8 mouse cellular contexts compared by ENCODE assay signal in the genomic region with DNA sequence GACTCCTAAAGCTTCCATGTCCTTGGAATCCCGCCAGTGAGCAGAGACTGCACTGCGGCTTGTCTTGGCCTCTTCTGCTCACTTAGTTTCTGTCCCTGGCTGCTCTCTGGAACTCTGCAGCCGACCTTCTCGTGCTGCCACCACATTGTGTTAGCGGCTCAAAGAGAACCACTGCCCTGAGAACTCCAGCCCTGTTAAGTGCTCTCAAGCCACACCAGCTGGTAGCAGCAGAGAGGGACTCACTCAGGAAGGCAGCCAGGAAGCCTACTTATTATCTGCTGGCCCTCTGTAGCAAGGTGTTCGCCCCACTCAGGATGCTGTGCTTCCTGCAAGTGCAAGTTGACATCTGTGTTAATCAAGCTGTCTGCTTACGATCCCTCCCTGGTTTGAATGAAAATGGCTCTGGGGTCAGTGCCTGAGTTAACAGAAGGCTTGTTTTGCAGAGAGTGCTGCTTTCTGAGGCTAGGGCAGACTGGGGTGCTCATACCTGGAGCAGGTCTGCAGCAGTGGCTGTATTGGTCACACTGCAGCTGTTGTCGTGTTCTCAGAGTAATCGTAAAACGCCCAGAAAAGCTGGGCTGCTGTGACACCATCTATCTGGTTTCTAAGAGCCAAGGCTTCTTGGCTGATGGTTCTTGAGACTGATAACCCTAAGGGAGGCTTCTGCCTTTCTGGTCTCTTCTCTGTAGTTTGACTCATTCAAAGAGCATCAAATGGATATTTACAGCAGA. TPM values are rescaled to one million over a fixed set of nuclear protein-coding genes. Genes with fewer than 3 reads are reported as not detected.
DNase-seq lines count a peak whose midpoint lies in the region; ATAC-seq and TF ChIP-seq lines count a peak whose summit lies in the region.

No protein-coding gene starts in this region.

- no peak overlapping the region for H3K4me3 ChIP-seq in embryonic facial prominence, embryonic 11.5 days (ENCODE audit: low read depth, low read length)
- no peak overlapping the region for H3K4me3 ChIP-seq in embryonic facial prominence, embryonic 10.5 days
- no peak overlapping the region for H3K4me3 ChIP-seq in MEL (ENCODE audit: control insufficient read depth in 1 of 2, insufficient read depth in 1 of 2, low read depth in 2 of 2, low read length in 2 of 2)
- H3K4me3 ChIP-seq in heart, embryonic 16.5 days (ENCODE audit: low read length): peak overlapping the region; percentile 30

- no peak for TF ChIP-seq POLR2A in MEL (IDR thresholded peaks at IDR 0.05; ENCODE audit: control insufficient read depth in 1 of 2, insufficient read depth in 1 of 2, low read depth in 1 of 2, low read length in 2 of 2, poor library complexity in 1 of 2)

- WGBS in embryonic facial prominence, embryonic 11.5 days: 79% methylated on average over 10 of the region's 10 CpGs
- WGBS in embryonic facial prominence, embryonic 10.5 days: 80% methylated on average over 10 of the region's 10 CpGs
- 31% methylated on average over 10 of the region's 10 CpGs for WGBS in heart, embryonic 16.5 days

- no peak overlapping the region; the same call in 1 of the 2 replicates for H3K9ac ChIP-seq in embryonic facial prominence, embryonic 11.5 days (replicated peaks; ENCODE audit: low read length)
- no peak overlapping the region for H3K9ac ChIP-seq in MEL (ENCODE audit: control insufficient read depth, low read depth, low read length, poor library complexity, severe bottlenecking)
- H3K9ac ChIP-seq in heart, embryonic 16.5 days (ENCODE audit: low read length): 0 out of 2 replicates have a peak overlapping the region, but pooled peaks have one; percentile 5

- H3K4me2 ChIP-seq in embryonic facial prominence, embryonic 11.5 days (ENCODE audit: low read depth, low read length): no peak overlapping the region
- H3K4me2 ChIP-seq in heart, embryonic 16.5 days (ENCODE audit: low read depth, low read length): peak overlapping the region; percentile 49

- H3K4me1 ChIP-seq in embryonic facial prominence, embryonic 11.5 days (ENCODE audit: control insufficient read depth, insufficient read depth, low read length): no peaks in the 10 kb centered on the region
- H3K4me1 ChIP-seq in embryonic facial prominence, embryonic 10.5 days: peaks cover 16% of the 10 kb centered on the region
- H3K4me1 ChIP-seq in MEL (ENCODE audit: control insufficient read depth in 1 of 2, insufficient read depth in 2 of 2, low read length in 2 of 2): peaks cover 25 to 50% of the 10 kb centered on the region in 2 experiments
- peaks cover 40% of the 10 kb centered on the region for H3K4me1 ChIP-seq in heart, embryonic 16.5 days (ENCODE audit: control insufficient read depth, insufficient read depth, low read length)

- no peaks in the 10 kb centered on the region for H3K27me3 ChIP-seq in embryonic facial prominence, embryonic 11.5 days (ENCODE audit: control insufficient read depth, insufficient read depth, low read length)
- no peaks in the 10 kb centered on the region for H3K27me3 ChIP-seq in embryonic facial prominence, embryonic 10.5 days (replicated peaks; ENCODE audit: low read depth, poor library complexity, severe bottlenecking)
- H3K27me3 ChIP-seq in MEL (ENCODE audit: control insufficient read depth in 1 of 2, insufficient read depth in 2 of 2, low read length in 2 of 2): no peaks in the 10 kb centered on the region
- H3K27me3 ChIP-seq in heart, embryonic 16.5 days (ENCODE audit: control insufficient read depth, insufficient read depth, low read length): no peaks in the 10 kb centered on the region

- peaks cover 34% of the 10 kb centered on the region for H3K79me2 ChIP-seq in MEL (ENCODE audit: control insufficient read depth, insufficient read depth, low read length, poor library complexity)

- ATAC-seq in embryonic facial prominence, embryonic 11.5 days (replicated peaks; ENCODE audit: insufficient number of reproducible peaks, low FRiP score, low TSS enrichment, low read depth): 0 out of 2 replicates have a peak, but pooled peaks have one; percentile 23
- peak; percentile 28 for ATAC-seq in common myeloid progenitor, adult 5-6 weeks (replicated peaks; ENCODE audit: low read depth, poor library complexity, severe bottlenecking)
- peak; percentile 46 for ATAC-seq in heart, embryonic 16.5 days (replicated peaks; ENCODE audit: extremely low read depth, insufficient read depth, low FRiP score)

- no peak; a peak in 1 of 4 replicates for TF ChIP-seq EP300 in MEL (IDR thresholded peaks at IDR 0.05; ENCODE audit: low read depth in 1 of 2, low read length in 2 of 2)

- intact Hi-C loops in left cerebral cortex, postnatal 10 days (cut with DNase I): no loop called here

- H3K9me3 ChIP-seq in embryonic facial prominence, embryonic 11.5 days (replicated peaks; ENCODE audit: control insufficient read depth, low read length): no peaks in the 10 kb centered on the region; the same call in 1 of the 2 replicates
- H3K9me3 ChIP-seq in embryonic facial prominence, embryonic 10.5 days: peaks cover 7% of the 10 kb centered on the region; the same call in 1 of the 2 replicates
- H3K9me3 ChIP-seq in MEL (replicated peaks; ENCODE audit: insufficient read depth, low read length): no peaks in the 10 kb centered on the region
- H3K9me3 ChIP-seq in heart, embryonic 16.5 days (replicated peaks; ENCODE audit: control insufficient read depth, low read length): peaks cover 8% of the 10 kb centered on the region

- no peak for TF ChIP-seq CTCF in MEL (IDR thresholded peaks at IDR 0.05 in 2 of 3, conservative IDR thresholded peaks at IDR 0.05 in 1 of 3; ENCODE audit: control insufficient read depth in 1 of 3, insufficient read depth in 1 of 3, low read depth in 2 of 3, low read length in 3 of 3, poor library complexity in 1 of 3, severe bottlenecking in 1 of 3)

- TF ChIP-seq RAD21 in MEL (IDR thresholded peaks at IDR 0.05; ENCODE audit: low read depth, low read length): no peak

- no peaks in the 10 kb centered on the region for H3K36me3 ChIP-seq in embryonic facial prominence, embryonic 11.5 days (replicated peaks; ENCODE audit: control insufficient read depth, insufficient read depth, low read depth, low read length)
- peaks cover 23% of the 10 kb centered on the region for H3K36me3 ChIP-seq in embryonic facial prominence, embryonic 10.5 days (replicated peaks)
- H3K36me3 ChIP-seq in MEL (ENCODE audit: control insufficient read depth in 1 of 2, insufficient read depth in 2 of 2, low read length in 2 of 2): peaks cover 2 to 61% of the 10 kb centered on the region in 2 experiments; a peak in 3 of 4 replicates
- H3K36me3 ChIP-seq in heart, embryonic 16.5 days (ENCODE audit: control insufficient read depth, insufficient read depth): peaks cover 13% of the 10 kb centered on the region

- no peak overlapping the region for H3K27ac ChIP-seq in embryonic facial prominence, embryonic 11.5 days (replicated peaks; ENCODE audit: low read depth, low read length)
- no peak overlapping the region; the same call in 1 of the 2 replicates for H3K27ac ChIP-seq in embryonic facial prominence, embryonic 10.5 days (replicated peaks)
- H3K27ac ChIP-seq in MEL (ENCODE audit: control insufficient read depth, low read depth, low read length): peak overlapping the region; percentile 52
- H3K27ac ChIP-seq in heart, embryonic 16.5 days (ENCODE audit: low read length): peak overlapping the region; percentile 49

- DNase-seq in embryonic facial prominence, embryonic 11.5 days (ENCODE audit: low spot score): no peak
- no peak for DNase-seq in embryonic facial prominence, embryonic 10.5 days (ENCODE audit: low spot score)
- DNase-seq in MEL (ENCODE audit: low read depth, low spot score): peak; percentile 38
- DNase-seq in left cerebral cortex, postnatal 10 days (ENCODE audit: extremely low spot score in 1 of 2, low spot score in 2 of 2): peak; percentile 39 to 66
- DNase-seq in lung, postnatal 36 days: peak; percentile 72
- no peak for DNase-seq in retina, embryonic 14.5 days (ENCODE audit: low spot score)

TF ChIP-seq in MEL, 35 proteins besides CTCF, POLR2A, EP300 and RAD21:
- TF ChIP-seq UBTF (IDR thresholded peaks at IDR 0.05; ENCODE audit: borderline replicate concordance, insufficient read depth, low read depth, low read length) (no peak), GATA1 (IDR thresholded peaks at IDR 0.05; ENCODE audit: low read depth, low read length) (peak; percentile 32; the same call in 1 of the 2 replicates), TAL1 (IDR thresholded peaks at IDR 0.05; ENCODE audit: low read length) (0 out of 2 replicates have a peak, but pooled peaks have one; percentile 5)

RNA-seq across cellular contexts. Expression of gene Usp25, which starts 15.3 kb away (rescaled TPM):
- 26.7 and 29.8 TPM in 2 replicates for polyA plus RNA-seq in embryonic facial prominence, embryonic 11.5 days (2014; fragmentation: Nextera tagmentation; extraction: Ambion mirVana)
- 20.4 and 21.7 TPM in 2 replicates for polyA plus RNA-seq in embryonic facial prominence, embryonic 10.5 days (2016; fragmentation: Nextera tagmentation; extraction: Ambion mirVana)
- 45.5 and 45.6 TPM in 2 replicates for total RNA-seq in MEL (2012; rRNA removed)
- 10 to 100 TPM in 1 of 2 experiments, not detected in 1; 43.0 TPM for polyA plus RNA-seq in MEL (2012; ENCODE audit: insufficient read depth in 1 of 2, insufficient read length in 2 of 2, low read depth in 1 of 2, low replicate concordance in 2 of 2, missing spikeins in 1 of 2)
- total RNA-seq in common myeloid progenitor, adult 5-6 weeks (2017): 83.1 and 97.4 TPM in 2 replicates
- polyA plus RNA-seq in heart, embryonic 16.5 days (2015; fragmentation: Nextera tagmentation; extraction: Ambion mirVana): 23.1 and 24.3 TPM in 2 replicates
- total RNA-seq in left cerebral cortex, postnatal 10 days (2021): 10 to 100 TPM; 21.8 to 24.3 TPM

Comparison
In these comparisons a context has a peak if more than half of its experiments do, and no peak if none do; other contexts are left out.
1. DNase-seq: peak in MEL (single experiment), left cerebral cortex, postnatal 10 days (2 of 2) and lung, postnatal 36 days (single experiment); none in embryonic facial prominence, embryonic 11.5 days (single experiment), embryonic facial prominence, embryonic 10.5 days (single experiment) and retina, embryonic 14.5 days (single experiment).
2. H3K27ac ChIP-seq: peak in MEL (single experiment) and heart, embryonic 16.5 days (single experiment); none in embryonic facial prominence, embryonic 11.5 days (single experiment) and embryonic facial prominence, embryonic 10.5 days (single experiment).
3. Peak in every context shown above with its lines, with median percentiles within 50 percentile points of each other: ATAC-seq.